Mouse (Mus musculus) embryonic facial prominence, embryonic 15.5 days (tissue): ENCODE measurements at regions not wholly inside any gene's neighbourhood (a gene's known extent, or its start where the extent isn't known, plus 50 kb on each side); places are given as distances from the start of the nearest gene placed in this dataset.

ENCODE experiments used
- ATAC-seq: fragments of 200-750 bp; cut with Nextera tagmentation; 2 replicates; pipeline ENCODE4 v1.8.0; 2017; ENCODE audit warnings: low read depth, moderate TSS enrichment; ENCODE audit not compliant: insufficient number of reproducible peaks, low FRiP score, low TSS enrichment
- H3K27ac ChIP-seq: fragments of 300-500 bp; sonication (generic); replicated peaks from 2 replicates; pipeline ENCODE4 v1.5.1; 2015; ENCODE audit warnings: mild to moderate bottlenecking, inconsistent platforms
- H3K27me3 ChIP-seq: fragments of 300-500 bp; sonication (generic); 2 replicates; pipeline ENCODE4 v1.6.1; 2015; ENCODE audit warnings: inconsistent platforms
- H3K36me3 ChIP-seq: fragments of 300-500 bp; sonication (generic); 2 replicates; pipeline ENCODE4 v1.6.1; 2015; ENCODE audit warnings: mild to moderate bottlenecking, inconsistent platforms
- H3K4me1 ChIP-seq: fragments of 300-500 bp; sonication (generic); 2 replicates; pipeline ENCODE4 v1.6.1; 2015; ENCODE audit warnings: inconsistent platforms
- H3K4me2 ChIP-seq: fragments of 300-500 bp; sonication (generic); replicated peaks from 2 replicates; pipeline ENCODE4 v1.6.1; 2015; ENCODE audit warnings: mild to moderate bottlenecking, inconsistent platforms
- H3K4me3 ChIP-seq: fragments of 300-500 bp; sonication (generic); replicated peaks from 2 replicates; pipeline ENCODE4 v1.5.1; 2015; ENCODE audit warnings: mild to moderate bottlenecking, inconsistent platforms
- H3K9ac ChIP-seq: fragments of 300-500 bp; sonication (generic); 2 replicates; pipeline ENCODE4 v1.6.1; 2015; ENCODE audit warnings: inconsistent platforms
- H3K9me3 ChIP-seq: fragments of 300-500 bp; sonication (generic); replicated peaks from 2 replicates; pipeline ENCODE4 v1.6.1; 2016; ENCODE audit warnings: inconsistent platforms
- WGBS: fragments of 180-500 bp; shearing (Covaris S2); methylation state at CpG from one replicate; pipeline ENCODE4 v1.1.7; 2015; 5-methylcytosine and 5-hydroxymethylcytosine counted together

DNA sequence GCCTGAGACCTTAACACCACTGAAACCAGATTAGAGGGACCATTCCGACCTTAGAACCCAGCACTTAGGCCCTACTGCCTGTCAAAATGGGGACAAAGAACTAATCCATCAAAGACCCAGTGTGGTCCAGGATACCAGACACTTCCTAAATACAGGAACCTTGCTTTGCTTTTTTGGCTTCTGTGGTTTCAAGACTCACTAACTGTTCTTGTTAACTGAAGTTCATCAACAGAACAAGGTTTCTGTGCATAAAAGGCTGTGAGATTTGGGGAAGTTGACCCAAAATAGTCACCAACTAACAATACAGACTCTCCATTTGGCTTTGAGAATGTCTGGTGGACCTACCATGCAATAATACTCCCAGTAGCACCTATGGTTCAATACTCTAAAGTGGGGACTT lies 56.4 kb upstream of the Arglu1 start:
- no peak overlapping the region for H3K4me2 ChIP-seq
- no peak for ATAC-seq

GRCm38 (mm10) chr8:8745615-8746285 lies 55.4 kb upstream of the Arglu1 start:
- no peaks in the 10 kb centered on the region for H3K4me1 ChIP-seq
- H3K9me3 ChIP-seq: no peaks in the 10 kb centered on the region
- H3K27me3 ChIP-seq: no peaks in the 10 kb centered on the region
- no peak overlapping the region for H3K27ac ChIP-seq
- no peak; the same call in 1 of the 2 replicates for ATAC-seq
- WGBS: 78% methylated on average over 9 of the region's 9 CpGs
- no peak overlapping the region for H3K4me2 ChIP-seq
- no peak overlapping the region for H3K4me3 ChIP-seq
- no peaks in the 10 kb centered on the region for H3K36me3 ChIP-seq
- no peak overlapping the region for H3K9ac ChIP-seq

More for the DNA sequence above, 56.4 kb upstream of the Arglu1 start:
- Histone ChIP-seq H3K4me1 (no peaks in the 10 kb centered on the region), H3K4me3 (no peak overlapping the region), H3K27ac (no peak overlapping the region), H3K9ac (no peak overlapping the region), H3K9me3 (no peaks in the 10 kb centered on the region), H3K27me3 (no peaks in the 10 kb centered on the region), H3K36me3 (no peaks in the 10 kb centered on the region)
- WGBS: 73% methylated on average over 1 of the region's 1 CpGs
